Mouse (Mus musculus) gonadal fat pad, adult 2 months (tissue): ENCODE data around the gene Plscr5. TPM values are rescaled to one million over a fixed set of nuclear protein-coding genes. Genes with fewer than 3 reads are reported as not detected.
"Not testable (repeated sequence)": the region's sequence is repeated elsewhere in the genome, so short reads cannot be mapped to it uniquely, and the experiment has no call there.

Source experiments
- DNase-seq: peaks from one replicate; pipeline ENCODE4 v3.0.0-alpha.2; 2012; ENCODE audit warnings: low read depth
- polyA plus RNA-seq: library from polyadenylated mRNA; depleted of rRNA; stranded (reverse); fragments of >200 nt; gene quantifications from 2 replicates; pipeline ENCODE4 v1.2.3, GENCODE M21; 2012; rRNA removed

Gene Plscr5
- not detected in 2 replicates for polyA plus RNA-seq

DNA sequence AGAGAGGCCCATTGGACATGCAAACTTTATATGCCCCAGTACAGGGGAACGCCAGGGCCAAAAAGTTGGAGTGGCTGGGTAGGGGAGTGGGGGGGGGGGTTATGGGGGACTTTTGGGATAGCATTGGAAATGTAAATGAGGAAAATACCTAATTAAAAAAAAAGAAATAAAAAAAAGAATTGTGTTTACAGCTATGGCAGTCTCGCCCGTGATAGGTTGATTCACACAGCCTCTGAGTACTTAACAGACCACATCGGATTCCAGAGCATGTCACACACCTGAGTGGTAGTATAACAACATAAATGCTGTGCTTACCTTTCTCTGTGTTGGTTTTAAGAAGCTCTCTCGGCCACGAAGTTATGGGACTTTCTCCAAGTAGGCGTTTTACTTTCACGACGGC is at the start of gene Plscr5:
TSS of gene Plscr5 (plus strand) at position 301 of the 400 bp plus-strand sequence.
- DNase-seq = not testable (repeated sequence)

DNA sequence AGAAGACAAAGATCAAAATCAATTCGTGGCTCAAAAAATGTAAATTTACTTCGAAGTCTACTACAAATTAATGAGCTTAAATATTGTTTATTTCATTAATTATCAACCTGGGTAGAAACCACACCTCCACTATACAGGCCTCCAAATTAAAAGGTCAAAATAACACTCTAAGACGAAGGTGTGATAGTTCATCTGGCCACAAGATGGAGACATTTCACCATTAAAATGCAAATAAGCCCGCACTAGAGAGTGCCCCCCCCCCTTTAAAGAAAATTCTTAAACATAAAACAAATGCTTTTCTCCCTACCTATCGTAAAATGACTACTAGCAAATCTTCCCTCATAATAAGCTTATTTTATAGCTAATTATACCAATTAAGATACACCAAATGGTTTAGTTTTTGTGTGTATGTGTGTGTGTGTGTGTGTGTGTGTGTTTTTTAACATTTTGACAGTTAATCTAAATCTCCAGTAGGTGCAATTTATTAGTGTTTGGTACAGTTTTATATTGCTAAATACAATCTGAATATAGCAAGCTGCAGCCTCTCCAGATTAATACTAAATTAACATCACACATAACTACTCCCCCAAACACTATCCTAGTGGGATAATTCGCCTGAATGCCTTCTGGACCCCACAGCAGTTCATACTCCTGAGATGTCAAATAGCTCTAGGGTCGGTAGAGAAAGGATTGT is 45.0 kb upstream of the Plscr5 start:
- no peak for DNase-seq

DNA sequence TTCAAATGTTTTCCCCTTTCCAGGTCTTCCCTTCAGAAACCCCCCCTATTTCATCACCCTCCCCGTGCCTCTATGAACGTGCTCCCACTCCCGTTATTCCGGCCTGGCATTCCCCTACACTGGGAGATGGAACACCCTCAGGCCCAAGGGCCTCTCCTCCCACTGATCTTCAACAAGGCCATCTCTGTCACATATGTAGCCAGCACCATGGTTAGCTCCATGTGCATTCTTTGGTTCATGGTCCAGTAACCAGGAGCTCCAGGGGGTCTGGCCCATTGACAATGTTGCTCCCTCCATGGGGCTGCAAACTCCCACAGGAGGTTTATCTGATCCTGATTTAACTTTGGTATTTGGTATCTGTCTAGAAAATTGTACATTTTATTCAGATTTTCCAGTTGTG is 30.5 kb upstream of the Plscr5 start:
- DNase-seq = no peak

DNA sequence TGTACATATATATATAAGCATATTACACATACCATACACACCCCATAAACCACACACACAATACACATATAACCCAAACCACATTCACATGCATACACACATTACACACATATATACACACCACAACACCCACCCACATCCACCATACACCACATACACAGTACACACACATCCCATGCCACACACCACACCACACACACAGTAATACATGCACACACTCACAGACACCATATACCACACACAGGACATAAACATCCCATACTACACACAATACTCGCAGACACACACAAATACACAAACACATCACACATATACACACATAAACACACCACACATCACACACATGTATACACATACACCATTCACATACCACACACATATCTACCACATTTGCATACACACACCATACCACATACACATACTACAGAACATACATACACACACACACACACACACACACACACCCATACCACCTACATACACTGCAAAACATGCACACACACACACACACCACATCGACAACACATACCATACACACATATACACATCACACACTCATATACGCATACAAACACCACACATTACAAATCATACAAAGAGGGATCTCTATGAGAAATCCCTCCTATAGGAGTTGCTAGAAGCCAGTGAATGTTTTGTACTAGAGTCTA is 19.3 kb upstream of the Plscr5 start:
- no peak for DNase-seq

DNA sequence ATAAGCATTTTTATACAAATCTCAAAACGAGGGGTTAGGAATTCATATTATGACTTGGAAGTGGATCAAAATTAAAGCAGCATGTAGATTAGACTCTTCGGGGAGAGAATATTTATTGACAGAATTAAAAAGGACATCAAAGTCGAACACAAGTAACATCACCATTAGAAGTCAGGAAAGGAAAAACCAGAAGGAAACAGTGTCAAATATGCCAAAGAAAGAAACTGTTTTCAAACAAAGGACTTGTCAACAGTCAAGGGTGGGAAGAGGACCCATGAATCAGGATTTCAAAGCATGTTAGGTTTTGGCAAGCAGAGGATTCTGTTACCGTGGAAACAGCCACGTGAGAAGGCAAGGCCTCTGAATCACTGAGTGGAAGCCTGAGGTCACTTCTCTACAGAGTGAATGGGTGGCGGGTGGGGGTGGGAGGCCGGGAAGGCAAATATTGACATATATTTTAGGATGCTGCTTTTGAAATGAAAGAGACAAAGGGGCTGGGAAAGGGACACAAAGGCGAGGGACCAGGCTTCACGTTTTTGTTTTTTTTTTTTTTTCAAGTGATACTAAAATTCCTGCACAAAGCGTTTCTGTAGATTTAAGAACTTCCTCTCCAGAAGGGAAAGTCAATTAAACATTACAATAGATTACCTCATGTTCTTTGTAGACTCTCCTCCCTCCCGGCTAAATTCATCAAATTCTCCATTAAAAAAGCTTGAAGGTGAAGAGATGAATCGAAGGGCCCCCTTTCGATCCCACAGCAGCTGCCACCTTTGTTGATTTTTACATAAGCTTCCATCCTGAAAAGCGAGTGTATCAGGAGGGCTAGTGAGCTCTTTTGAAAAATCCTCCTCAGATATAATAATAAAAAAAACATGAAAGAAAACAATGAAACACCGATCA is 18.3 kb upstream of the Plscr5 start:
- no peak for DNase-seq

DNA sequence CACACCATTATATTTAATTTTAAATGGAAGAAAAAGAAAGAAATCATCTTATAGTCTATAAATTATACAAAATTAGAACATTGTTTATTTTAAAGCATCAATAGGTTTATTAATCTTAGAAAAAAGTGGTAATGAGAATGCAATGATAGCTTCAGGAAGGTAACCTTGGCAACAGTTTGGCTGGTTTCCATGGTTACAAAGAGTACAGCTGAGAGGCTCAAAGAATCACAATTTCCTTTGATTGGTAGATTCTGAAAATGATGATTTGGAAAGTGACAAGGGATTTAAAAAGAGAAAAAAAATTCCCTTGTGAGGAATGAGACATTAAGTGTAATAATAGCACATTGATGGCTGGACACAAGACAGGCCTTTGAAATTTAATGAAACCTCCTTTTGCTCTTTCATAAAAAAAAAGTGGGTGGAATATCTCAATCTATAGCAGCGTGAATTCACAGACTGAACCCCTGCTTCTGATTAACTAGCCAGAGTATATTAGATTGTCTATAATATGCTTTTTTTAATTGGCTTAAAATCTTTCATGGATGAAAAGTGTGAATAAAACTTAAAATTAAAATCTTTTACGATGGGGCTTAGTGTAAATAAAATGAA is 13.8 kb upstream of the Plscr5 start:
- no peak for DNase-seq

DNA sequence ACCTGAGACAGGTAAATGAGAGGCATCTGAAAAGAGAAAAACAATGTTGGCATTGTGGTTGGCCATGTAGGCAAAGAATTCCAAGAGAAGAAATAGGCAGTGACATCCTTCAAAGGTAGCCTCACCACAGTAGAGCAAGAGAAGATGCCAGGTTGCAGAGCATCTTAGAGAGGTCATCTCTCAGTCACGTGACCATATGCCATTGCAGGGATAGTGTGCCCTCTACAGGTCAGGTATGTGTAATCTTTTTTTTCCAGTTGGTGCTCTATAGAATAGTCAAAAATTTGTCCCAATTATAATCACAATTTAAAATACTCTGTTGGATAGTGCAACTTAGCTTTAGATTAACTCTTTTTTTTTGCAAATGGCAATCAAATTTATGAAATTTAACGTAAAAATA is 1.4 kb upstream of the Plscr5 start:
- no peak for DNase-seq

DNA sequence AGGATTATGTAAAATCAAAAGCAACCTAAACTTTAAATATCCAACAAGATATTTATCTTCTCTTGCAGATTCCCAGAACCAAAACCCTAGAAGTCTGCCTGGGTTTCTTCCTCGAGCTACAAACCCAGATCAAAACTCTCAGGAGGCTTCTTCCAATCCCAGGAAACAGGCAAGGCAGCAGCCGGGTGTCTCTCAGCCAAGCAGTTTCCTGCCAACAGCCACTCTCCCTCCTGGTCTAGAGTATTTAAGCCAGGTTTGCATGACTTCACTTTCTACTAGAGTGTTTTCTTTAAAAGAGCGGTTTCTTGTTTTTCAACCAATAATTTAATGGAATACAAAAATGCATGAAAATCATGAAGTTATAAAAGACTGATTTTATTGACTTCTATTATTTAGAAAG is 5.7 kb downstream of the Plscr5 start:
- no peak for DNase-seq

DNA sequence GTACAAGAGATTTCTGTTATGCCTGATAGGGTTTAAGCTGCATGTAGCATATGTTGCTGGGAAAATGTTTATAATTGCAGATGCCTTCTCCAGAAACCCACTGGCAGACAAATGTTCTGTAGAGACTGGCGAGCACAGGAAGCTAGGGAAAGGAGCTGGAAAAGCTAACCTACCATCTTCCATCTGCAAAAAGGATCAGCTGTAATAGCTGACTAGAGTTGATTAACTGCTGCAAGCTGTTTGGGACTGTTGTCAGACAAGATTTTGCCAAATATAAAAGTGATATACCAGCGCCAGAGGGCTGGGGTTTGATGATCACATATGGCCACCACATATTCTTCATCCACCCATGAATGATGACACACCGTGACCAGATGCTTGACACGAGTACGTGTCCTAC is 6.8 kb downstream of the Plscr5 start:
- DNase-seq = no peak

DNA sequence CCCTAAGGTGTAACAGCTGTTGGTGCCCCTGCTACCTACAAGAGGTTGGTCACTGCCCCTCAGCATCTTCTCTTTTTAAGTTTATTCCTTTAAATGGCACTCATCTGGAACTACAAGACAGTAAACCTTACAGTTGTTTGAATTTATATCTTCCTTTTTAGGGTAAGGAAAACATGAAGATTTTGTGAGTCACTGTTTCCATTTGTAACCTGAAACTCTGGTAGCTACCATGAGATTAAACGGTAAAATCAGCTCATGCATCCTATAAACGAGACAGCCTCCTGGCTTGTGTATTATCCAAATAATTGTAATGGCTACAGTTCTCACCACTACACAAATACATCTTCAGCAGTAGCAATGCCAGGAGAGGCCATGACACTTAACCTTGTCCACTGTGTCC is 11.7 kb downstream of the Plscr5 start:
- DNase-seq = no peak

DNA sequence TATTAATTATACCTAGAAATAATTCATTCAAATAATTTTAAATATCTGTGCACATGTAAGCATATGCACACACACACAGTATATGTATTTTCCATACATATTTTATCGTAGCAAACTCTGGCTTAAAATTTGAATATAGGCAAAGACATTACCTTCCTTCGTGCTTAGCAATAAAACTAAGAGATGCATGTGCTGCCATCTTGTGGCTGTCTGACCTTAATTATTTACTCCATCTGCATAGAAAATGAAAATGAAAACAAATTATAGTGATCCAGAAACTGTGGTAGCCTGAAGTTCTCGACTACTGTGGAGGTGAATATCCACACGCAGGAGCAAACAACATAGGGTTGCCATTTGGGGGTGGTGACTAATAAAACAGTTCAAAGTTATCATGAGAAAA is 14.6 kb downstream of the Plscr5 start:
- no peak for DNase-seq

DNA sequence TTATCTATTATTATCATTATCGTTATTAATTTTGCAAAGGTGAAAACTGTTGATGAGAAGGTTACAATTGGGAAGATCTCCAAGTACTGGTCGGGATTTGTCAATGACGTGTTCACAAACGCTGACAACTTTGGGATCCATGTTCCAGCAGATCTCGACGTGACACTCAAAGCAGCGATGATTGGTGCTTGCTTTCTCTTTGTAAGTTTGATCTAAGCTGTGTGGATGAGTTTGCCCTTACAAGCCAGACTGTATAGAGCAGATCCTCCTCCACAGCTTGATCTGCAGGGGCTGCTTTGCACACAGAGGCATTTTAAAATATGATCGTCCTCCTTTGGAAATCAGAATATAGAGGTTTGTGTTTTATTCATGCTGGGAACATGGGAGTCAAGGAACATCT is 15.0 kb downstream of the Plscr5 start:
- no peak for DNase-seq

DNA sequence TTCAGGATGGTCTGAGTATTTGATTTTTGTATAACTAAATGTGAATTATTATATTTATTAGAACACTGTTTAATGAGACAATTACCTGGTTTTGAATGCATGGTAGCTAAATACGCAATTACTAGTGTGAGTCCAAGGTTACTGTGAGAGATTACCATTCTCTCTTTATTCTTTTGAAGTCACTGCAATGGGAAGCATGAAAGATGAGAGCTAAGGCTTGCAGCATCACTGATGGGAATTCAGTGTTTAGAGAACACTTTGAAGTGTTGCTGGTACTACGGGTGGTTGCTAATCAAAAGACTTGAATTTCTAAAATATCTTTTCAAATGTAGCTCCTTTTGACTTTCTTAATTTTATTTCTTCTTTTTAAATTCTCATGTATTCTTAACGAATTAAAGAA is 17.1 kb downstream of the Plscr5 start:
- DNase-seq = no peak

DNA sequence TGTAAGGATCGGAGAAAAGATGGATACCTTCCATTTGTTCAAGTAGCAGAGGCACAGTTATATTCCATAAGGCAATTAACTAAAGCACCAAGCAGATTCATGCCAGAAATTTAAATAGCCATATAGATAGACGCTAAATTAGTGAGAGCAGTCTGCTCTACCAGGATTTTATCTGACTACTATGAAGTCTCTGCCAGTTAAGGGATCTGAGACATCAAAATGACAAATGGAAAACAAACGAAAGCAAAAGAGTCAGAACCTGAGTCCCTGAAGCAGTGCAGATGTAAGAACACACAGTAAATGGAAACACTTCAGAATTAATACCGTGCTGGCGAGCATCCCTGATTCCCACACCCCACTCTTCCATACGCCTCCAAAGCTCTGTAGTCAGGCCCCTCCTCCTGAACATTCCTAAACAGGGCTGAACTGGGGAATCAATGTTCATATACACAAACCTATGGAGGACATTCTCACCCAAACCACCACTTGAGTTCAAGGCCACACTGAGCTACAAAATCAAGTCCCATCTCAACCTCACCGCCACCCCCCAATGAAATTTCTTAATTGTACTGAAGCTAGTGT is 17.7 kb downstream of the Plscr5 start:
- no peak for DNase-seq

DNA sequence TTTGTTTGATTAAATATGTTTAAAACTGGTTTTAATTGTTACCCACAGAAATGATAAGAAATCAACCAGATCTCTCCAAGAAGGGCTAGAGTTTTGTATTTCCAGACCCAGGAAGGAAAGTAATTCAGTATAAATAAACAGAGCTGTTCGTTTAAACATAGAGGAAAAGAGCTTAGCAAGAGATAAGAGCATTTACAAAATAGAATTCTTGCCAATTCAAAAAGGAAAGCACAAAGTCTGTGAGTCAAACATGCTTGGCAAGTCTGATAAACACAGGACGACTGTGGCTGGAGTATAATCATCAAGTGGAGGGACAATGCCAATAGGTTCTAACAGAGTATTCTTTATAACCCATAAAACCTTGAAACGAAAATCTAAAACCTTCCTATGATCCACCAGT is 18.3 kb downstream of the Plscr5 start:
- DNase-seq = no peak

DNA sequence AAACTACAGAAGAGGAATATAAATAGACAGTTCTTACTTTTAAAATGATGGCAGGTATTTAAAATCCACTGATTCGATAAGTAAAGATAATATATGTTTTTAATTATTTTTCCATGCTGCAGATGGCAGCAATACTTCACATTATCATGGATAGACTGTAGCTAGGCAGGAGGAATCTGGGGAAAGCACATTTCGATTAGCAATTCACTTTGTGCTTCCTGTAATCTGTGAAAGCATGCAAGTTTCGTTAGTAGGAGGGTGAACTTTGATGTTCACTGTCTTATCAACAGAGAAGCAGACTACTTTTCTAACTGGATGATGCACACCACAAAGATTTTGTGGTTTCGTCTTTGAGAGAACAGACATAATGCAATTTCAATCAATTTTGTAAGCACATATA is 24.7 kb downstream of the Plscr5 start:
- no peak for DNase-seq

DNA sequence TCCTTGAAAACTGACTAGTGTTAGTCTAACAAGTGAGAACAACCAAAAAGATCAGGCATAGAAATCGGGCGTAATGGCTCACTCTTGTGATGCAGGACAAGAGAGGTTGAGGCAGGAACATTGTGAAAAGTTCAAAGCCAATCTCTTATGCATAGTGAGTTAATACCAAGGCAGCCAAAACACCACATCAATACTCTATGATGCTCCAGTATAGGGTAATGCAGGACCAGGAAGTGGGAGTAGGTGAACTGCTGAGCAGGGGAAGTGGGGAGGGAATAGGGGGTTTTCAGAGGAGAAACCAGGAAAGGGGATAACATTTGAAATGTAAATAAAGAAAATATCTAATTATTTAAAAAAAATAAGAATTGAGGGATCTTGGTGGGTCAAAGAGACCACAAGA is 25.2 kb downstream of the Plscr5 start:
- no peak for DNase-seq

DNA sequence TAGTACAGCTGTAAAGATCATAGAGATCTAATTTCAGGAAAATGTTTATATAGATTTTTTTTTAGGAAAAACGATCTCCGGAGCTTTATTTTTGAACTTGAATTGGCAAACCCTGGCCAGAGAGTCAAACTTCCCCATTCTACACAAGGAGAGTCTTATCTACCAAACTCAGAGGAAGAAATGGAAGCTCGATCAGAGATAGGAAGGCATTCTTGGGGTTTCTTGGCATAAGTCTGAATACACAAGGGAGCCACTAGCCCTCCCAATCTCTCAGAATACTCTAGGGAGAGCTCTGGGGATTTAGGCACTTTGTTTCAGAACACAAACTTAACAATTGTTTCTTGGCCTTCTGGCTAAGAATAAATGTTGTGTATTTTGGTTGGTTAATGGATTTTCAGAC is 27.4 kb downstream of the Plscr5 start:
- DNase-seq = no peak

DNA sequence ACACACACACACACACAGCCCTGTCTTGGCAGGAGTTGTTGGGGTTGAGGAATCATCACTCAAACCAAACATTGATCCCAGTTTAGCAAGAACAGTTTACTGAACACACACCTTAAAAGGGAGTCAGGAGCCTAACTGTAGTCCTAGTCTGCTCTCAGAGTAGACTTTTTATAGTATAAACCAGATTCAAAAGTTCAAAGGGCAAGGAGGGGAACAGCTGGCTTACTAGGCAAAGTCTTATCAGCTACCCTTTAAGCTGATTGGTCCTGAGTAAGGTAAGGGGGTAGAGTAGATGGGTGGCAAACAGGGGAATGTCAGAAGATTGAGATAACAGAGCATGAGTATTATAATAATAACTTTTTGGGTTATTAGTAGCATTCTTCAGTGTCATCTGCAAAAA is 28.7 kb downstream of the Plscr5 start:
- DNase-seq = no peak

DNA sequence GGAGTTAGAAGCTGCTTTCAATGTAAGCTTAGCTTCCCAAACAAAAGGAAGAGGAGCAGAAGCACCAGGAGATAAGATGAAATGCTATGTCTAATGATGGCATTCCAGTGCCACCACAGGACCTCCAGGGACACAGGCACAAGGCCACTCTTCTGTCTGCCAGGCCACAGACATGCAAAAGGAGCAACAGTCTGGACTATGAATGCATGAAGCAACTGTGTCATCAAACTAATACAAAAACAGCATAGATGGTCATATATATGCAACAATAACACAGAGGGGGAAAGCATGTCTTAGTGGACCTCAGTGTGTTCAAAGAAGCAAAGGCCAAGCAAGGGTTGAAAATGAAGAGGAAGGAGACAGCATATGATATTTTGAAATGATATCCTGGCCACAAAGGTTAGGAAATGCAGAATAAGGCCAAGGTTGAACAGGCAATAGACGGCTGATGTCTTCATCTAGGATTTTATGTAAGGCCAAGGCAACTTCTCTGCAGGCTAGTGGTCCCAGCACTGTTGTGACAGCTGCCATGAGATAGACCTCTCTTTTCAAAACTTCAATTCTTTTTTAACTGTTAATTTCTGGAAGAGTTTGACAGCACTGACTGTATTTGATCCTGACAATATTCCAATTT is 32.0 kb downstream of the Plscr5 start:
- no peak for DNase-seq

DNA sequence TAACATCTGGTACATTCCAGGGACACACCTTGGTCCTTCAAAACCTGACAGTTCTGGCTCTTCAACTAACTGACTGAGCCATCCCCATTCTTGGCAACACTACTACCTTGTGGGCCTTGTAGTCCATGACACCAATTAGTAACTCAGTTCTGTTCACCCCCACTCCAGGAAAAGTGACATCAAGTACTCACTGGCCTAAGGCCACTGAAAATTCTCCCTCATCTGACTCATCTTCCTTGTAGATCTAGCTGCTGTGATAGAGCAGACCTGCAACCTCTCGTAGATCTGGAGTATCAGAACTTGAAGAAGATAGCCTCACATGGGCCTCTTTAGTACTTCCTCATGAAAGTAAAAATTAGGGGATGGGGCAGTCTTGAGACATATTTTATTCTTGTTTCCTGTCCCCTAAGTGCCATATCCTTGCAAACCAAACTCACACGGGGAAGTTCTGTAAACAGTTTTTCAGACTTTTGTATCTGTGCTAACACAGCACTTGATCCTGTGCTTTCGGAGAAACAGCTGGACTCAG is 33.5 kb downstream of the Plscr5 start:
- no peak for DNase-seq
